Mouse (Mus musculus) E14TG2a.4 (cell line): ENCODE data around the gene Tet3.

Experiments
- CTCF ChIP-seq: conservative IDR thresholded peaks from 2 replicates; pipeline ENCODE4 v1.5.1; 2014; ENCODE audit warnings: low read length
- NANOG ChIP-seq: IDR thresholded peaks from 2 replicates; pipeline ENCODE4 v1.6.1; 2014; ENCODE audit warnings: borderline replicate concordance, low read length, mixed read lengths
- POU5F1 ChIP-seq: IDR thresholded peaks from 2 replicates; pipeline ENCODE4 v1.6.1; 2014; ENCODE audit warnings: low read length, borderline replicate concordance

GRCm38 (mm10) chr6:83433546-83433945, 25.3 kb downstream of the Tet3 start:
- TF ChIP-seq CTCF (no peak), POU5F1 (no peak), NANOG (no peak)
